Mouse (Mus musculus): ENCODE measurements around the gene Atp8b2. TPM values are rescaled to one million over a fixed set of nuclear protein-coding genes. Genes with fewer than 3 reads are reported as not detected.

Gene Atp8b2
- 11.7 and 15.3 TPM in 2 replicates for polyA plus RNA-seq (2015; fragmentation: Nextera tagmentation; extraction: Ambion mirVana)

GRCm38 (mm10) chr3:89963221-89963763 is at the start of gene Atp8b2:
Gene Atp8b2, minus strand, starts transcription at chr3:89963508.
- WGBS: 0% methylated on average over 32 of the region's 35 CpGs
- peak within 1 kb of the TSS; percentile 95 for H3K27ac ChIP-seq (ENCODE audit: low read length)
- H3K27me3 ChIP-seq (ENCODE audit: insufficient read depth, low read length): no peaks in the 10 kb centered on the region
- H3K9ac ChIP-seq (replicated peaks; ENCODE audit: low read length): peak within 1 kb of the TSS; percentile 93
- no peaks in the 10 kb centered on the region for H3K9me3 ChIP-seq (ENCODE audit: low read length)
- H3K4me3 ChIP-seq (ENCODE audit: low read length): peak within 1 kb of the TSS; percentile 89
- peak; percentile 52 for ATAC-seq (ENCODE audit: low FRiP score, low TSS enrichment)
- no peaks in the 10 kb centered on the region for H3K36me3 ChIP-seq (ENCODE audit: insufficient read depth, low read length)
- H3K4me1 ChIP-seq (ENCODE audit: insufficient read depth, low read length): peaks cover 31% of the 10 kb centered on the region
- H3K4me2 ChIP-seq (replicated peaks; ENCODE audit: low read depth, low read length): peak within 1 kb of the TSS; percentile 93

- Histone ChIP-seq H3K36me3 (ENCODE audit: insufficient read depth, low read length) (peaks cover 80% of the 10 kb centered on the region), H3K27me3 (ENCODE audit: insufficient read depth, low read length) (no peaks in the 10 kb centered on the region), H3K4me2 (replicated peaks; ENCODE audit: low read depth, low read length) (no peak overlapping the region), H3K4me1 (ENCODE audit: insufficient read depth, low read length) (peaks cover 5% of the 10 kb centered on the region; the same call in 1 of the 2 replicates), H3K9me3 (ENCODE audit: low read length) (no peaks in the 10 kb centered on the region), H3K27ac (ENCODE audit: low read length) (no peak overlapping the region), H3K9ac (replicated peaks; ENCODE audit: low read length) (no peak overlapping the region), H3K4me3 (ENCODE audit: low read length) (no peak overlapping the region)
- ATAC-seq (ENCODE audit: low FRiP score, low TSS enrichment): no peak
- WGBS: 62% methylated on average over 2 of the region's 2 CpGs
Measured at GRCm38 (mm10) chr3:90010291-90010690, 47.0 kb upstream of the Atp8b2 start.

- no peaks in the 10 kb centered on the region for H3K27me3 ChIP-seq (ENCODE audit: insufficient read depth, low read length)
- 40% methylated on average over 3 of the region's 3 CpGs for WGBS
- 0 out of 2 replicates have a peak, but pooled peaks have one; percentile 67 for ATAC-seq (ENCODE audit: low FRiP score, low TSS enrichment)
- H3K9ac ChIP-seq (replicated peaks; ENCODE audit: low read length): no peak overlapping the region
- H3K4me2 ChIP-seq (replicated peaks; ENCODE audit: low read depth, low read length): peak overlapping the region; percentile 23; the same call in 1 of the 2 replicates
- peaks cover 18% of the 10 kb centered on the region for H3K4me1 ChIP-seq (ENCODE audit: insufficient read depth, low read length)
- H3K4me3 ChIP-seq (ENCODE audit: low read length): no peak overlapping the region
- peaks cover 52% of the 10 kb centered on the region for H3K36me3 ChIP-seq (ENCODE audit: insufficient read depth, low read length)
- peak overlapping the region; percentile 84 for H3K27ac ChIP-seq (ENCODE audit: low read length)
- H3K9me3 ChIP-seq (ENCODE audit: low read length): no peaks in the 10 kb centered on the region
Measured at GRCm38 (mm10) chr3:90004091-90004796, 40.9 kb upstream of the Atp8b2 start.

GRCm38 (mm10) chr3:89999830-90000229 is 36.5 kb upstream of the Atp8b2 start:
- ATAC-seq (ENCODE audit: low FRiP score, low TSS enrichment): no peak
- 85% methylated on average over 4 of the region's 4 CpGs for WGBS
- H3K36me3 ChIP-seq (ENCODE audit: insufficient read depth, low read length): peaks cover 35% of the 10 kb centered on the region
- no peak overlapping the region for H3K4me3 ChIP-seq (ENCODE audit: low read length)
- no peaks in the 10 kb centered on the region for H3K27me3 ChIP-seq (ENCODE audit: insufficient read depth, low read length)
- H3K9me3 ChIP-seq (ENCODE audit: low read length): no peaks in the 10 kb centered on the region
- H3K9ac ChIP-seq (replicated peaks; ENCODE audit: low read length): no peak overlapping the region
- 0 out of 2 replicates have a peak overlapping the region, but pooled peaks have one; percentile 91 for H3K27ac ChIP-seq (ENCODE audit: low read length)
- peak overlapping the region; percentile 84; the same call in 1 of the 2 replicates for H3K4me2 ChIP-seq (replicated peaks; ENCODE audit: low read depth, low read length)
- peaks cover 16% of the 10 kb centered on the region for H3K4me1 ChIP-seq (ENCODE audit: insufficient read depth, low read length)

- H3K36me3 ChIP-seq (ENCODE audit: insufficient read depth, low read length): peaks cover 41% of the 10 kb centered on the region
- ATAC-seq (ENCODE audit: low FRiP score, low TSS enrichment): peak; percentile 40
- 15% methylated on average over 8 of the region's 8 CpGs for WGBS
Measured at GRCm38 (mm10) chr3:89999090-89999489, 35.8 kb upstream of the Atp8b2 start.

GRCm38 (mm10) chr3:89998612-89999054 is 35.3 kb upstream of the Atp8b2 start, which contains the start of gene Hax1:
Gene Hax1, minus strand, starts transcription at chr3:89998780.
- Histone ChIP-seq H3K27me3 (ENCODE audit: insufficient read depth, low read length) (no peaks in the 10 kb centered on the region), H3K4me3 (ENCODE audit: low read length) (peak within 1 kb of the TSS; percentile 67), H3K9ac (replicated peaks; ENCODE audit: low read length) (peak within 1 kb of the TSS; percentile 90), H3K9me3 (ENCODE audit: low read length) (no peaks in the 10 kb centered on the region), H3K36me3 (ENCODE audit: insufficient read depth, low read length) (peaks cover 43% of the 10 kb centered on the region), H3K27ac (ENCODE audit: low read length) (peak within 1 kb of the TSS; percentile 91), H3K4me2 (replicated peaks; ENCODE audit: low read depth, low read length) (peak within 1 kb of the TSS; percentile 84), H3K4me1 (ENCODE audit: insufficient read depth, low read length) (peaks cover 10% of the 10 kb centered on the region)
- WGBS: under 1% methylated on average over 26 of the region's 26 CpGs
- peak; percentile 90 for ATAC-seq (ENCODE audit: low FRiP score, low TSS enrichment)

More at GRCm38 (mm10) chr3:89999090-89999489, 35.8 kb upstream of the Atp8b2 start:
- H3K4me3 ChIP-seq (ENCODE audit: low read length): peak overlapping the region; percentile 67
- H3K27me3 ChIP-seq (ENCODE audit: insufficient read depth, low read length): no peaks in the 10 kb centered on the region
- H3K27ac ChIP-seq (ENCODE audit: low read length): peak overlapping the region; percentile 91
- H3K9ac ChIP-seq (replicated peaks; ENCODE audit: low read length): peak overlapping the region; percentile 90
- no peaks in the 10 kb centered on the region for H3K9me3 ChIP-seq (ENCODE audit: low read length)
- peak overlapping the region; percentile 84 for H3K4me2 ChIP-seq (replicated peaks; ENCODE audit: low read depth, low read length)
- H3K4me1 ChIP-seq (ENCODE audit: insufficient read depth, low read length): peaks cover 10% of the 10 kb centered on the region

GRCm38 (mm10) chr3:89997791-89998495 is 34.6 kb upstream of the Atp8b2 start:
- Histone ChIP-seq H3K27me3 (ENCODE audit: insufficient read depth, low read length) (no peaks in the 10 kb centered on the region), H3K4me2 (replicated peaks; ENCODE audit: low read depth, low read length) (peak overlapping the region; percentile 84), H3K27ac (ENCODE audit: low read length) (peak overlapping the region; percentile 91), H3K4me1 (ENCODE audit: insufficient read depth, low read length) (peaks cover 10% of the 10 kb centered on the region), H3K36me3 (ENCODE audit: insufficient read depth, low read length) (peaks cover 43% of the 10 kb centered on the region), H3K4me3 (ENCODE audit: low read length) (peak overlapping the region; percentile 67), H3K9ac (replicated peaks; ENCODE audit: low read length) (peak overlapping the region; percentile 90), H3K9me3 (ENCODE audit: low read length) (no peaks in the 10 kb centered on the region)
- ATAC-seq (ENCODE audit: low FRiP score, low TSS enrichment): peak; percentile 71; the same call in 1 of the 2 replicates
- 4% methylated on average over 20 of the region's 23 CpGs for WGBS

- Histone ChIP-seq H3K9ac (replicated peaks; ENCODE audit: low read length) (no peak overlapping the region), H3K36me3 (ENCODE audit: insufficient read depth, low read length) (peaks cover 25% of the 10 kb centered on the region), H3K4me2 (replicated peaks; ENCODE audit: low read depth, low read length) (no peak overlapping the region), H3K4me3 (ENCODE audit: low read length) (no peak overlapping the region), H3K4me1 (ENCODE audit: insufficient read depth, low read length) (peaks cover 10% of the 10 kb centered on the region), H3K27ac (ENCODE audit: low read length) (no peak overlapping the region), H3K27me3 (ENCODE audit: insufficient read depth, low read length) (no peaks in the 10 kb centered on the region), H3K9me3 (ENCODE audit: low read length) (no peaks in the 10 kb centered on the region)
- ATAC-seq (ENCODE audit: low FRiP score, low TSS enrichment): no peak
- WGBS: 83% methylated on average over 5 of the region's 5 CpGs
Measured at GRCm38 (mm10) chr3:89994807-89995515, 31.7 kb upstream of the Atp8b2 start.

- Histone ChIP-seq H3K4me1 (ENCODE audit: insufficient read depth, low read length) (no peaks in the 10 kb centered on the region), H3K4me3 (ENCODE audit: low read length) (no peak overlapping the region), H3K27ac (ENCODE audit: low read length) (no peak overlapping the region), H3K9me3 (ENCODE audit: low read length) (no peaks in the 10 kb centered on the region), H3K27me3 (ENCODE audit: insufficient read depth, low read length) (no peaks in the 10 kb centered on the region), H3K4me2 (replicated peaks; ENCODE audit: low read depth, low read length) (no peak overlapping the region), H3K9ac (replicated peaks; ENCODE audit: low read length) (no peak overlapping the region), H3K36me3 (ENCODE audit: insufficient read depth, low read length) (0 out of 2 replicates have a peak, but pooled peaks cover 4% of the 10 kb centered on the region)
- 92% methylated on average over 4 of the region's 4 CpGs for WGBS
- ATAC-seq (ENCODE audit: low FRiP score, low TSS enrichment): no peak
Measured at GRCm38 (mm10) chr3:89987822-89988221, 24.5 kb upstream of the Atp8b2 start.
